Mouse (Mus musculus) midbrain, embryonic 10.5 days (tissue): ENCODE data around the gene Gbx1. TPM values are rescaled to one million over a fixed set of nuclear protein-coding genes. Genes with fewer than 3 reads are reported as not detected.

Experiments used
- DNase-seq: peaks from one replicate; pipeline ENCODE4 v3.0.0-alpha.2; 2017; ENCODE audit warnings: low spot score
- H3K27ac ChIP-seq: fragments of 300-500 bp; sonication (generic); replicated peaks from 2 replicates; pipeline ENCODE4 v1.5.1; 2016; ENCODE audit warnings: mild to moderate bottlenecking
- H3K27me3 ChIP-seq: fragments of 300-500 bp; sonication (generic); 2 replicates; pipeline ENCODE4 v1.6.1; 2016; ENCODE audit warnings: low read depth, mild to moderate bottlenecking; ENCODE audit not compliant: poor library complexity, severe bottlenecking
- H3K36me3 ChIP-seq: fragments of 300-500 bp; sonication (generic); 2 replicates; pipeline ENCODE4 v1.6.1; 2016; ENCODE audit warnings: mild to moderate bottlenecking, moderate library complexity
- H3K4me1 ChIP-seq: fragments of 300-500 bp; sonication (generic); 2 replicates; pipeline ENCODE4 v1.6.1; 2016
- H3K4me3 ChIP-seq: fragments of 300-500 bp; sonication (generic); 2 replicates; pipeline ENCODE4 v1.5.1; 2016; ENCODE audit warnings: mild to moderate bottlenecking, moderate library complexity
- H3K9me3 ChIP-seq: fragments of 300-500 bp; sonication (generic); replicated peaks from 2 replicates; pipeline ENCODE4 v1.6.1; 2016; ENCODE audit warnings: mild to moderate bottlenecking
- WGBS: fragments of 180-500 bp; shearing (Covaris S2); methylation state at CpG from one replicate; pipeline ENCODE4 v1.1.7; 2016; 5-methylcytosine and 5-hydroxymethylcytosine counted together
- polyA plus RNA-seq: library from polyadenylated mRNA; unstranded; fragments of >200 nt; fragmentation: Nextera tagmentation; extraction: Ambion mirVana; gene quantifications from 2 replicates; pipeline ENCODE4 v1.2.1, GENCODE M21; 2016

Gbx1 gene
- polyA plus RNA-seq, 1 experiment from 2014 or later = not detected

- H3K4me1 ChIP-seq = peaks cover 4% of the 10 kb centered on the region; the same call in 1 of the 2 replicates
- peaks cover 8% of the 10 kb centered on the region; the same call in 1 of the 2 replicates for H3K27me3 ChIP-seq
- H3K9me3 ChIP-seq = no peaks in the 10 kb centered on the region
- no peaks in the 10 kb centered on the region for H3K36me3 ChIP-seq
- H3K4me3 ChIP-seq = no peak overlapping the region
- DNase-seq = no peak
- H3K27ac ChIP-seq = no peak overlapping the region
- 59% methylated on average over 11 of the region's 11 CpGs for WGBS
These were observed 16.4 kb downstream of the Gbx1 start for GRCm38 (mm10) chr5:24510635-24511034.

- peaks cover 20% of the 10 kb centered on the region for H3K4me1 ChIP-seq
- 90% methylated on average over 7 of the region's 7 CpGs for WGBS
- no peaks in the 10 kb centered on the region for H3K9me3 ChIP-seq
- no peak for DNase-seq
- no peak overlapping the region for H3K4me3 ChIP-seq
- H3K27ac ChIP-seq = no peak overlapping the region
- H3K27me3 ChIP-seq = peaks cover 30% of the 10 kb centered on the region
- H3K36me3 ChIP-seq = no peaks in the 10 kb centered on the region
These were observed 18.6 kb downstream of the Gbx1 start for GRCm38 (mm10) chr5:24508406-24508805.

- Histone ChIP-seq H3K27ac (no peak overlapping the region), H3K4me3 (no peak overlapping the region), H3K9me3 (no peaks in the 10 kb centered on the region), H3K36me3 (peaks cover 24% of the 10 kb centered on the region), H3K27me3 (peaks cover 38% of the 10 kb centered on the region), H3K4me1 (peaks cover 19% of the 10 kb centered on the region)
- 57% methylated on average over 2 of the region's 2 CpGs for WGBS
- DNase-seq = no peak
These were observed 21.5 kb downstream of the Gbx1 start for GRCm38 (mm10) chr5:24505513-24505912.

GRCm38 (mm10) chr5:24502786-24503185 lies 24.2 kb downstream of the Gbx1 start:
- Histone ChIP-seq H3K27me3 (peaks cover 38% of the 10 kb centered on the region), H3K36me3 (peaks cover 51% of the 10 kb centered on the region), H3K9me3 (no peaks in the 10 kb centered on the region), H3K4me3 (no peak overlapping the region), H3K27ac (no peak overlapping the region), H3K4me1 (peaks cover 20% of the 10 kb centered on the region)
- DNase-seq = no peak
- WGBS = 83% methylated on average over 4 of the region's 4 CpGs

GRCm38 (mm10) chr5:24500851-24501250 lies 26.2 kb downstream of the Gbx1 start:
- peaks cover 32% of the 10 kb centered on the region for H3K27me3 ChIP-seq
- H3K27ac ChIP-seq = no peak overlapping the region
- WGBS = 94% methylated on average over 11 of the region's 11 CpGs
- H3K9me3 ChIP-seq = no peaks in the 10 kb centered on the region
- peaks cover 24% of the 10 kb centered on the region for H3K4me1 ChIP-seq
- no peak overlapping the region for H3K4me3 ChIP-seq
- no peak for DNase-seq
- peaks cover 71% of the 10 kb centered on the region for H3K36me3 ChIP-seq

GRCm38 (mm10) chr5:24499113-24499512 lies 27.9 kb downstream of the Gbx1 start:
- no peak overlapping the region for H3K27ac ChIP-seq
- H3K36me3 ChIP-seq = peaks cover 88% of the 10 kb centered on the region
- H3K27me3 ChIP-seq = peaks cover 15% of the 10 kb centered on the region
- 86% methylated on average over 10 of the region's 10 CpGs for WGBS
- no peak for DNase-seq
- no peak overlapping the region for H3K4me3 ChIP-seq
- H3K4me1 ChIP-seq = peaks cover 10% of the 10 kb centered on the region
- H3K9me3 ChIP-seq = no peaks in the 10 kb centered on the region

GRCm38 (mm10) chr5:24497526-24497925 lies 29.5 kb downstream of the Gbx1 start:
- Histone ChIP-seq H3K27ac (no peak overlapping the region), H3K9me3 (no peaks in the 10 kb centered on the region), H3K4me1 (peaks cover 8% of the 10 kb centered on the region), H3K4me3 (no peak overlapping the region), H3K36me3 (peaks cover 99% of the 10 kb centered on the region), H3K27me3 (no peaks in the 10 kb centered on the region)
- WGBS = 83% methylated on average over 12 of the region's 12 CpGs
- no peak for DNase-seq

- no peaks in the 10 kb centered on the region for H3K9me3 ChIP-seq
- H3K4me1 ChIP-seq = peaks cover 8% of the 10 kb centered on the region
- no peak overlapping the region for H3K27ac ChIP-seq
- no peak for DNase-seq
- no peak overlapping the region for H3K4me3 ChIP-seq
- no peaks in the 10 kb centered on the region for H3K27me3 ChIP-seq
- WGBS = 52% methylated on average over 6 of the region's 6 CpGs
- H3K36me3 ChIP-seq = peaks cover 100% of the 10 kb centered on the region
These were observed 30.2 kb downstream of the Gbx1 start for GRCm38 (mm10) chr5:24496756-24497155.

GRCm38 (mm10) chr5:24495019-24495418 lies 32.0 kb downstream of the Gbx1 start:
- peaks cover 4% of the 10 kb centered on the region for H3K4me1 ChIP-seq
- H3K9me3 ChIP-seq = no peaks in the 10 kb centered on the region
- H3K27ac ChIP-seq = no peak overlapping the region
- no peaks in the 10 kb centered on the region for H3K27me3 ChIP-seq
- 92% methylated on average over 15 of the region's 15 CpGs for WGBS
- no peak for DNase-seq
- H3K36me3 ChIP-seq = peaks cover 100% of the 10 kb centered on the region
- no peak overlapping the region for H3K4me3 ChIP-seq

- Histone ChIP-seq H3K27me3 (no peaks in the 10 kb centered on the region), H3K36me3 (peaks cover 100% of the 10 kb centered on the region)
- WGBS = 89% methylated on average over 16 of the region's 16 CpGs
These were observed 34.3 kb downstream of the Gbx1 start for GRCm38 (mm10) chr5:24492546-24493285.

GRCm38 (mm10) chr5:24490413-24490920 lies 36.5 kb downstream of the Gbx1 start:
- WGBS = 90% methylated on average over 14 of the region's 14 CpGs
- peaks cover 4% of the 10 kb centered on the region for H3K27me3 ChIP-seq
- no peaks in the 10 kb centered on the region for H3K9me3 ChIP-seq
- peaks cover 11% of the 10 kb centered on the region for H3K4me1 ChIP-seq
- DNase-seq = no peak
- H3K36me3 ChIP-seq = peaks cover 94% of the 10 kb centered on the region
- no peak overlapping the region for H3K4me3 ChIP-seq
- H3K27ac ChIP-seq = no peak overlapping the region

More at GRCm38 (mm10) chr5:24492546-24493285, 34.3 kb downstream of the Gbx1 start:
- H3K4me3 ChIP-seq = no peak overlapping the region
- H3K4me1 ChIP-seq = peaks cover 4% of the 10 kb centered on the region
- DNase-seq = no peak
- no peak overlapping the region for H3K27ac ChIP-seq
- no peaks in the 10 kb centered on the region for H3K9me3 ChIP-seq

GRCm38 (mm10) chr5:24486738-24487137 lies 40.3 kb downstream of the Gbx1 start:
- 92% methylated on average over 5 of the region's 5 CpGs for WGBS
- Histone ChIP-seq H3K27me3 (peaks cover 27% of the 10 kb centered on the region), H3K4me1 (peaks cover 48% of the 10 kb centered on the region), H3K36me3 (peaks cover 94% of the 10 kb centered on the region), H3K27ac (no peak overlapping the region), H3K9me3 (no peaks in the 10 kb centered on the region), H3K4me3 (no peak overlapping the region)
- DNase-seq = no peak

- Histone ChIP-seq H3K27me3 (peaks cover 27% of the 10 kb centered on the region), H3K4me3 (no peak overlapping the region), H3K27ac (no peak overlapping the region), H3K36me3 (peaks cover 94% of the 10 kb centered on the region), H3K9me3 (no peaks in the 10 kb centered on the region), H3K4me1 (peaks cover 54% of the 10 kb centered on the region)
- WGBS = 2% methylated on average over 8 of the region's 8 CpGs
- peak; percentile 86 for DNase-seq
These were observed 40.9 kb downstream of the Gbx1 start for GRCm38 (mm10) chr5:24486097-24486496.
